Mouse (Mus musculus): Measurements from ENCODE around the gene 1810055G02Rik. TPM values are rescaled to one million over a fixed set of nuclear protein-coding genes. Genes with fewer than 3 reads are reported as not detected.
A peak's percentile ranks its signal among the peaks of the same experiment; 100 is the strongest.

Gene 1810055G02Rik
- polyA plus RNA-seq (2015; fragmentation: Nextera tagmentation; extraction: Ambion mirVana): 50.3 and 54.4 TPM in 2 replicates

DNA sequence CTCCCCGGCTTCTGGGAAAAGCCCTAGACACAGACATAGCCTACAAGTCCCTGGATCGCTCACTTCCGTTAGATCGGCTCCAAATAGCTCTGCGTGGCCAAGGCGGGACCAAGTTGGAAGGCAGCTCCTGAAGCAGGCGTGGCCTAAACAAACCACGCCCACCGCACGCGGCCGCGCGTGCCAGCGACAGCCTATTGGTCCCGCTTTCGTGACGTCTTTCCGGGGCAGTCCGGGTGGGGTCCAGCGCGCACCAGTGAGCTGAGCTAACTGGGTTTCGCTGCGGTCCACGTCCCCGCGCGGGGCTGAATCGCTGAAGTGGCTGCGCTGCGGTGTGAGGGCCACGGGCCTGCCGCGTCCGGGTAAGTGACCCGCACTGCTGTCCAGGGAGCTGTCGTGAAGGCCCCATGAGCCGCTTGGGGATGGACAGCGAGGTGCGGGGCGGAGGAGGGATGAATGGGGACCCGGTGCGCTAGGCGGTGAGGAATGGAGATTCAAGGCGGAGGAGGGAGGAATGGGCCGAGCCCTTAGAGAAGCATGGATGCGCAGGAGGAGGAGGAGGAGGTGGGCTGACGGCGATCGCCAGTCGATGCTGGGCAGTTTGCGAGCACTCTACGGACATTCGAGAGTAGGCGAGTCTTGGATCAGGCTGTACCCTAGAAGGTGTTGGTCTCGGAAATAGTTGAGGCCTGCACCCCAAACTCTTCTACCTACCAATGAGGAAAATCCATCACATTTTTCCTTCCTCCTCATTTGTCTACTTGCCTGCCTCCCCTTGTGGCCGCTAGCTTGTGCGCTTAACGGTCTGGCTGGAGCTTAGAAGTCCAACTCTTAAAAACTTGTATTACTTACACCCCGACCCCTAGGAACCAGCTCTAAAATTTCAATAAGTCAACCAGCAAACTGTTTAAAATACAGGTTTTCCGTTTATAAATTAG, at the start of gene 1810055G02Rik:
1810055G02Rik (plus strand) TSS at position 216 of the 935 bp plus-strand sequence.
- Histone ChIP-seq H3K27ac (peak within 1 kb of the TSS; percentile 88), H3K9ac (peak within 1 kb of the TSS; percentile 87), H3K27me3 (no peaks in the 10 kb centered on the region), H3K4me1 (peaks cover 22% of the 10 kb centered on the region), H3K4me2 (replicated peaks) (peak within 1 kb of the TSS; percentile 73), H3K9me3 (no peaks in the 10 kb centered on the region), H3K4me3 (peak within 1 kb of the TSS; percentile 86), H3K36me3 (peaks cover 12% of the 10 kb centered on the region)
- ATAC-seq (ENCODE audit: low FRiP score, low read depth): peak; percentile 97
- under 1% methylated on average over 61 of the region's 61 CpGs for WGBS

DNA sequence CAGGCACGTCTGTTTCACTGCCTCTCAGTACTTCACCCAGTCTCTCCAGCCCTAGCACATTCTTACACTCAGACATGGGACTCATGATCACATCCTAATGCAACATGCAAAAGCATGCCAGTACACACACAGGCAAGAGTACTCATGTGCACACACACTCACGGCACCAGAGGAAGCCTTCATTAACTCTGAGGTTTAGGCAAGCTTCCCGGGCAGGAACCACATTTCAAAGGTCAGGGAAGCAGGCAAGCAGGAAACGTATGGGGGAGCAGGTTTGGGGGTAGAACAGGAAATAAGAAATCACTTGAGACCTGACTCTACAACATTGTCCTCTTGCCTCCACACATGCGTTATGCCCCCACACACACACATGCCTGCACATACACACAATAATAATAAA, 42.6 kb upstream of the 1810055G02Rik start:
- Histone ChIP-seq H3K4me3 (no peak overlapping the region), H3K27ac (peak overlapping the region; percentile 40), H3K9ac (peak overlapping the region; percentile 25; the same call in 1 of the 2 replicates), H3K36me3 (no peaks in the 10 kb centered on the region), H3K27me3 (no peaks in the 10 kb centered on the region), H3K4me1 (peaks cover 77% of the 10 kb centered on the region), H3K9me3 (no peaks in the 10 kb centered on the region), H3K4me2 (replicated peaks) (no peak overlapping the region)
- no peak for ATAC-seq (ENCODE audit: low FRiP score, low read depth)
- 23% methylated on average over 5 of the region's 5 CpGs for WGBS

DNA sequence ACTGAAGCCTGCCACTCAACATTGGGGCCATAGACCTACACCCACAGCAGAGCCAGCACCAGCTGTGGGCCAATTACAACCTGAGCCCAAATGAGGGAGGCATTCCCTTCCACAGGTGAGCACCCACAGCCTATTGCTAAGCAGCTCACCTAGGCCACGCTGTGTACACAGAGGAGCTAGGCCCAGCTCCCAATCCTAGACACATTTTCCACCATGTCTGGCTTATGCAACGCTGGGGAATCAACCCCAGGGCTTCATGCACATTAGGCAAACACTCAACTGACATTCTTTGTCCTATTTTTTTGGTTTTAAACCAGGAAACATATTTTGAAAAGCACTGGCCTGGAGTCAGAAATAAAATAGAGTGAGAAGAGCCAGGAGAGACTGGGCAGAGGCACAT, 41.5 kb upstream of the 1810055G02Rik start:
- 83% methylated on average over 2 of the region's 2 CpGs for WGBS
- no peak for ATAC-seq (ENCODE audit: low FRiP score, low read depth)

DNA sequence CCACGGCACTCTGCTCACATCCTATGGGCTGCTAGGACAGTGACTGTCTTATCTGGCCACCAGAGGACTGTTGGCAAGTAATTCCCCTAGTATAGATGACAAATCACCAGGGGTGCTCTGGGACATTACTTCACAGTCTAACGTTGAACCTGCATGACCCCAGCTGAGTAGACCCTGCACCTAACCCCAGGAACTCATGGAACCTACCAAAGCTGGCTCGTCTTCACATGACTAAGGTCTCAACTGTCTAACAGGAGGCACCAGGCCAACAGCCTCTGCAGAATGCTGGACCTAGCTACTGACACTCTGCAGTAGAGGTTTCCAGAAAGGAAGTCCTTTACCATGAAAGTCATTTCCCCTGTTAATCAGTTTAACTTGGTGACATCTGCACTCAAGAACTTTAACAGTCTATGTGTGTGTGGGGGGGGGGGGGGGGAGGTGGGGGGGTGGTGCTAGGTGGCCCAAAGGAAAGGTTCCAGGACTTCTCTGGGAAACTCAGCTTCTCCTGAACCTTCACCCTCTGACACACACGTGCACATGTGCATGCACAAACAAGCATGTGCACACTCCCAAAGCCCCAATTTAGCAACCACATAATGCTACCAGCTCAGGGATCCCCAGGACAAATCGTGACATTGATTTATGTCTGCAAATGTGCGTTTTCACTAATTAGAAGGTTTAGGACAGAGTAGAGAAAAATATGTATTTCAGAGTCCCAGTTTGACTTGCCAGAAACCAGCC, 40.8 kb upstream of the 1810055G02Rik start:
- no peak for ATAC-seq (ENCODE audit: low FRiP score, low read depth)
- H3K27ac ChIP-seq: no peak overlapping the region
- 73% methylated on average over 6 of the region's 6 CpGs for WGBS
- no peaks in the 10 kb centered on the region for H3K27me3 ChIP-seq
- no peak overlapping the region for H3K4me2 ChIP-seq (replicated peaks)
- peaks cover 9% of the 10 kb centered on the region for H3K36me3 ChIP-seq
- no peaks in the 10 kb centered on the region for H3K9me3 ChIP-seq
- H3K4me3 ChIP-seq: no peak overlapping the region
- H3K4me1 ChIP-seq: peaks cover 73% of the 10 kb centered on the region
- H3K9ac ChIP-seq: no peak overlapping the region

More for the DNA sequence above, 41.5 kb upstream of the 1810055G02Rik start:
- Histone ChIP-seq H3K9ac (no peak overlapping the region), H3K4me2 (replicated peaks) (no peak overlapping the region), H3K27me3 (no peaks in the 10 kb centered on the region), H3K4me1 (peaks cover 77% of the 10 kb centered on the region), H3K4me3 (no peak overlapping the region), H3K36me3 (peaks cover 2% of the 10 kb centered on the region), H3K27ac (no peak overlapping the region; the same call in 1 of the 2 replicates), H3K9me3 (no peaks in the 10 kb centered on the region)

DNA sequence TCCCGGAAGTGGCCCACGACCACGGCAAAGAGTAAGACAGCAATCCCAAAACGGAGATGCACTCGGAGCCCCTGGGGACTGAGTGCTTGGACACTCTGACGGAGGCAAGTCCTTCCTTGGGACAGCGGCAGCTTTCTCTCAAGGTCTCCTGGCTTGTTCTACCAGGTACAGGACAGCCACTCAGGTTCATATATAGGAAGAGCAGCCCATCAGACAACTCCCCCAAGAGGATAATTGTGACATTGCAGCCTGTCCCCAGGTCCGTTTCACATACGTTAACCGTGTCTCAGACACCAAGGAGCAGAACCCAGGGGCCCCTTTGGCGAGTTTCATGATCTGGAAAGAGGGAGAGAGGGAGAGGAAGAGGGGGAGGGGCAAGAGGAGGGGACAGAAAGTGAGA, 40.1 kb upstream of the 1810055G02Rik start:
- no peak for ATAC-seq (ENCODE audit: low FRiP score, low read depth)
- H3K9ac ChIP-seq: no peak overlapping the region
- no peak overlapping the region for H3K4me3 ChIP-seq
- H3K27me3 ChIP-seq: no peaks in the 10 kb centered on the region
- WGBS: 62% methylated on average over 11 of the region's 11 CpGs
- H3K4me1 ChIP-seq: peaks cover 67% of the 10 kb centered on the region
- H3K4me2 ChIP-seq (replicated peaks): no peak overlapping the region
- no peaks in the 10 kb centered on the region for H3K9me3 ChIP-seq
- H3K36me3 ChIP-seq: peaks cover 16% of the 10 kb centered on the region
- H3K27ac ChIP-seq: no peak overlapping the region

DNA sequence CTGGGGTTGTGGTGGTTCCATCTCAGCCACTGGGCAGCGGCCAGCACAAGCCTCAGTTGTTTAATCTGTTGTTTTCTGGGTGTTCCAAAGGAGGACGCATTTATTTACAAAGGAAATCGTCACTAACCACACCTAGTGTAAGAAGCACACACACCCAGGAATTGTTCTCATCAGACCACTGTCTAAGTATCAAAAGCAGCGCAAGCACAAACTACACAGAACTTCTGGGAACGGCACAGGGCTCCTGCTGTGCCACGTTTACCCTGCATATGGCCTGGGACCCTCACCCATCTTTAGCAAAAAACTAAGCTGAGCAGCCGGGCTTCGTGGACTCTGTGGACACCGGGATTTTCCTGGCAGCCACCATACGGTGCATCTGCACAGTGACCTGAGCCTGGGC, 39.5 kb upstream of the 1810055G02Rik start:
- no peak for ATAC-seq (ENCODE audit: low FRiP score, low read depth)
- H3K27ac ChIP-seq: peak overlapping the region; percentile 75; the same call in 1 of the 2 replicates
- H3K27me3 ChIP-seq: no peaks in the 10 kb centered on the region
- H3K4me2 ChIP-seq (replicated peaks): no peak overlapping the region
- H3K36me3 ChIP-seq: peaks cover 21% of the 10 kb centered on the region
- 77% methylated on average over 10 of the region's 10 CpGs for WGBS
- H3K9me3 ChIP-seq: no peaks in the 10 kb centered on the region
- H3K4me3 ChIP-seq: no peak overlapping the region
- H3K4me1 ChIP-seq: peaks cover 61% of the 10 kb centered on the region
- 0 out of 2 replicates have a peak overlapping the region, but pooled peaks have one; percentile 26 for H3K9ac ChIP-seq

DNA sequence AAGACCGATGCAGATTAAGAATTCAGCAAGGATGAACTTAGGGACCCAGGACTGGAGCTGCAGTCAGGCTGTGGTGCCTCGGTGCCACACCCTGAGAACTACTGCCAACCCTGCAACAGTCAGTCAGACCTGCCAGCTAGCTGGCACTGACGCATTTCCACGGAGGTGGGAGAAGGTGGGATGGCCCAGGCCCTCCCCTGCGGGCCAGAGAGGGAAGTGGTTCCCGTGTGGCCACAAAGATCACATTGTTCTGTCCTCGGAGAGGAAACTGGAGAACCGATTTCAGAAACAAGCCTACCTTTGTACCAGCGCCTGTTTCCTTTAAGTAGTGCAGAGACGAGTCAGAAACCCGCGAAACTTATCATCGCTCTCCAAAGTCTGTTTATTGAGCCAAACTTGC, 39.0 kb upstream of the 1810055G02Rik start:
- Histone ChIP-seq H3K4me1 (peaks cover 62% of the 10 kb centered on the region), H3K27ac (peak overlapping the region; percentile 75), H3K9me3 (0 out of 2 replicates have a peak, but pooled peaks cover 5% of the 10 kb centered on the region), H3K9ac (0 out of 2 replicates have a peak overlapping the region, but pooled peaks have one; percentile 26), H3K4me2 (replicated peaks) (peak overlapping the region; percentile 39), H3K4me3 (no peak overlapping the region), H3K27me3 (no peaks in the 10 kb centered on the region), H3K36me3 (peaks cover 26% of the 10 kb centered on the region)
- no peak; the same call in 1 of the 2 replicates for ATAC-seq (ENCODE audit: low FRiP score, low read depth)
- 51% methylated on average over 13 of the region's 13 CpGs for WGBS

DNA sequence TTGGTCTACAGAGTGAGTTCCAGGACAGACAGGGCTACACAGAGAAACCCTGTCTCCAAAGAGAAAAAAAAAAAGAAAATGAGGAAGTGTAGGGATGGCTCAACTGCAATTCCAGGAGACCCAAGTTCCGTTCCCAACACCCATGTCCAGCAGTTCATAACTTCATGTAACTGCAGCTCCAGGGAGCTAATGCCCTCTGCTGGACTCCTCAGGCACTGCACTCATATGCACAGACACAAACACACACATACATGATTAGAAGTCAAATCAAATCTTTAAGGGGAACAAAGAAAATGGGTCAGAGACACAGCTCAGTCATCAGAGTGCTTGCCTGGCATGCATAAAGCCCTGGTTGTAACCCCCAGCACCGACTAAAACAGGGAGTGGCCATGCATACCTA, 34.9 kb upstream of the 1810055G02Rik start:
- Histone ChIP-seq H3K27me3 (no peaks in the 10 kb centered on the region), H3K9ac (no peak overlapping the region), H3K4me3 (no peak overlapping the region), H3K9me3 (0 out of 2 replicates have a peak, but pooled peaks cover 5% of the 10 kb centered on the region), H3K4me1 (peaks cover 30% of the 10 kb centered on the region), H3K4me2 (replicated peaks) (no peak overlapping the region), H3K36me3 (peaks cover 31% of the 10 kb centered on the region), H3K27ac (no peak overlapping the region)
- no peak for ATAC-seq (ENCODE audit: low FRiP score, low read depth)
- 95% methylated on average over 2 of the region's 2 CpGs for WGBS

DNA sequence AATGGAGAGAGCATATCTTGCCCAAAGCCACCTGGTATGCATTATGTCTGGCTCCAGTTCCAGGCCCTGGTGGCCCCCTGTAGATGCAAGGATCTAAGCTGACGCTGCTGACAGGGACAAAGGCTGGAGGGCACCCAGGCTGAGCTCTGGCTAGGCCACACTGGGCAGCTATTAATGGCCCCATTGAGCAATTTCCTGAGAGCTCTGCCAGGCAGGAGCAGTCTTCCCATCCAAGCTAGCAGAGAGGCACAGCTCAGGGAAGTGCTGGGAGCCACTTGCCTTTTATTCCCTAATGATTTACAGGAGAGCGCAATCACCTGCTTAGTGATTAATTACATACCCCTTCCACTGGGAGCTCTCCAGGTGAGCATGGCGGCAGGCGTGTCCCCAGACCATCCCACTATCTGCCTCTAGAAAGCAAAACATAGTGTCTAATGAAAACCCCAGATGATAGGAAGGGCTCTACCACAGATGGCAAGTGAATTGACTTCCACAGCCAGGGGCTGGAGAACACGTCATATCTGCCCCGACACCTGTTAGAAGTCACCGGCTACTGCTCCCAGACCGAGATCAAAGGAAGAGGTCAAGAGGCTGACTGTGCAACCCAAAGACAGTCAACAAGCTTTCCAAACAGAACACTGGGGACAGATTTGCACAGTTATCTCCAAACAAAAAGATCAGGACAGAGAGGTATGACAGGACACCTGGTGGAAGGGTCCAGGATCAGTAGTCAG, 33.8 kb upstream of the 1810055G02Rik start:
- H3K4me1 ChIP-seq: peaks cover 19% of the 10 kb centered on the region
- H3K9me3 ChIP-seq: 0 out of 2 replicates have a peak, but pooled peaks cover 5% of the 10 kb centered on the region
- peaks cover 31% of the 10 kb centered on the region for H3K36me3 ChIP-seq
- H3K27ac ChIP-seq: no peak overlapping the region
- 76% methylated on average over 8 of the region's 8 CpGs for WGBS
- H3K9ac ChIP-seq: no peak overlapping the region
- H3K27me3 ChIP-seq: no peaks in the 10 kb centered on the region
- no peak overlapping the region for H3K4me2 ChIP-seq (replicated peaks)
- no peak overlapping the region for H3K4me3 ChIP-seq
- no peak for ATAC-seq (ENCODE audit: low FRiP score, low read depth)

DNA sequence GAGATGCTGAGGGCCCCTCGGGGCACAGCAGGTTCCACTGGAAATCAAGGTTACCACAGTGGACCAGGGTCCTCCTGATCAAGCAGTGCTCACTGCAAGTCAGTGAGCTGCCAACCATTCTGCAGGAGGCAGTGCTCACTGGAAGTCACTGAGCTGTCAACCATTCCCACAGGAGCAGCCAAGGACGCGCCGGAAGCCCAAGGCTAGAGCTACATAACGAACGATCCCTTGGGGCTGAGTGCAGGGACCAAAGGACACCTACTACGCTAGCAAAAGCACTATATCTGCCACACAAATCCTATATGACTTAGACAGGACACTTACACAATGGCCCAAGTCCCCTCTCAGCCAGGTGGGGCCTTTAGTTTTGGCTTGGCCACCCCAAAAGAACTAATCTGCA, 27.4 kb upstream of the 1810055G02Rik start:
- Histone ChIP-seq H3K9me3 (no peaks in the 10 kb centered on the region), H3K4me3 (no peak overlapping the region), H3K4me2 (replicated peaks) (no peak overlapping the region; the same call in 1 of the 2 replicates), H3K4me1 (peaks cover 58% of the 10 kb centered on the region), H3K27ac (peak overlapping the region; percentile 56), H3K27me3 (no peaks in the 10 kb centered on the region), H3K9ac (peak overlapping the region; percentile 26; the same call in 1 of the 2 replicates), H3K36me3 (no peaks in the 10 kb centered on the region)
- ATAC-seq (ENCODE audit: low FRiP score, low read depth): no peak
- 79% methylated on average over 7 of the region's 7 CpGs for WGBS

DNA sequence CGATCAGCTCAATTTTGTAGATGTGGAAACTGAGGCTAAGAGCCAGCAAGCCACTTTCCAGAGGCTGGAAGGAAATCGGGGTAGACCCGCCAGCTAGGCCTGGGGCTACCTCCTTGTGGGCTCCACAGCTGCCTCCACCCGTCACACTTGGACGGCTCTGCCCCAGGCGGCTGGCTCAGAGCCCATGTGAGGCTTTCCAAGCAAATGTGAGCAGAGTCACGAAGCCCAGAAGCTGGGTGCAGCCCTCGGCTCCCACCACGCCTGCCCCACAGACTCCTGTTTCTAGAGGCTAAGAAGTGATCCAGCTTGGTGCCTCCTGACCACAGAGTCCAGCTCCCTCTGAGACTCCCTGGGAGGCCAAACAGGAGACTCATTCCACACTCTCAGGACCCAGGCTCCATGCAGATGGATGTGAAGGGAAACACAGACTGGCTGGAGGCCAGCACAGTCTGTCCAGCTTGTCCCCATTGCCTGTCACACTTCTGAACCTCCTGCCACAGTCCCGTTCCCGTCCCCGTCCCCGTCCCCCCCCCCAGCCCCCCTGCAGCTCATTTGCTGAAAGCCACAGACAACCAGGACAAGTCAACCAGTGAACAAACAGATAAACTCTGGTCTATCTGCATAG, 26.7 kb upstream of the 1810055G02Rik start:
- H3K4me3 ChIP-seq: no peak overlapping the region
- ATAC-seq (ENCODE audit: low FRiP score, low read depth): peak; percentile 68
- H3K36me3 ChIP-seq: no peaks in the 10 kb centered on the region
- H3K27ac ChIP-seq: peak overlapping the region; percentile 56
- peak overlapping the region; percentile 33 for H3K4me2 ChIP-seq (replicated peaks)
- no peaks in the 10 kb centered on the region for H3K27me3 ChIP-seq
- whole genome bisulfite sequencing: 42% methylated on average over 13 of the region's 13 CpGs
- H3K9ac ChIP-seq: peak overlapping the region; percentile 26
- no peaks in the 10 kb centered on the region for H3K9me3 ChIP-seq
- peaks cover 58% of the 10 kb centered on the region for H3K4me1 ChIP-seq
